Mouse (Mus musculus): ENCODE results near the gene Fhod1. TPM values are rescaled to one million over a fixed set of nuclear protein-coding genes. Genes with fewer than 3 reads are reported as not detected.

Gene Fhod1
- total RNA-seq (2021) = 1 to 10 TPM; 6.5 to 9.6 TPM

GRCm38 (mm10) chr8:105347428-105348221 is at the start of gene Fhod1:
TSS of gene Fhod1 (minus strand) at chr8:105347953.
- intact Hi-C loops (cut with DNase I) = loop anchor here (2.0 kb wide), 1 partner anchor 21 kb away; the partner anchor contains the start of genes Lrrc29 and Tmem208
- peak; percentile 89 to 91 for DNase-seq

GRCm38 (mm10) chr8:105393915-105394314 is 46.2 kb upstream of the Fhod1 start:
- intact Hi-C loops (cut with DNase I) = no loop called here
- no peak for DNase-seq

GRCm38 (mm10) chr8:105393089-105393787 is 45.5 kb upstream of the Fhod1 start:
- intact Hi-C loops (cut with DNase I) = no loop called here
- no peak for DNase-seq

GRCm38 (mm10) chr8:105389096-105389495 is 41.3 kb upstream of the Fhod1 start:
- intact Hi-C loops (cut with DNase I) = no loop called here
- DNase-seq = peak; percentile 39 to 41

GRCm38 (mm10) chr8:105387151-105387550 is 39.4 kb upstream of the Fhod1 start:
- intact Hi-C loops (cut with DNase I) = no loop called here
- no peak for DNase-seq

- DNase-seq = no peak
- intact Hi-C loops (cut with DNase I) = no loop called here
These were observed 36.3 kb upstream of the Fhod1 start for GRCm38 (mm10) chr8:105384070-105384469.

GRCm38 (mm10) chr8:105380308-105380707 is 32.6 kb upstream of the Fhod1 start:
- DNase-seq = no peak
- intact Hi-C loops (cut with DNase I) = no loop called here

- intact Hi-C loops (cut with DNase I) = no loop called here
- DNase-seq = peak; percentile 34 to 48
These were observed 30.9 kb upstream of the Fhod1 start for GRCm38 (mm10) chr8:105378673-105379072.

GRCm38 (mm10) chr8:105374513-105374966 is 26.8 kb upstream of the Fhod1 start:
- intact Hi-C loops (cut with DNase I) = no loop called here
- peak in 1 of 2 experiments; percentile 46 for DNase-seq

- intact Hi-C loops (cut with DNase I) = no loop called here
- DNase-seq = no peak
These were observed 25.3 kb upstream of the Fhod1 start, which contains the start of gene Plekhg4 for GRCm38 (mm10) chr8:105373032-105373431. TSS of gene Plekhg4 (plus strand) at chr8:105373274.

GRCm38 (mm10) chr8:105372473-105372872 is 24.7 kb upstream of the Fhod1 start:
- intact Hi-C loops (cut with DNase I) = no loop called here

GRCm38 (mm10) chr8:105367107-105367506 is 19.4 kb upstream of the Fhod1 start:
- intact Hi-C loops (cut with DNase I) = no loop called here
- DNase-seq = no peak

More at GRCm38 (mm10) chr8:105372473-105372872, 24.7 kb upstream of the Fhod1 start:
- no peak for DNase-seq

- peak; percentile 25 to 45 for DNase-seq
These were observed 14.3 kb upstream of the Fhod1 start for GRCm38 (mm10) chr8:105361751-105362702.

GRCm38 (mm10) chr8:105359646-105360045 is 11.9 kb upstream of the Fhod1 start:
- DNase-seq = no peak
- intact Hi-C loops (cut with DNase I) = loop anchor here (2.0 to 5.0 kb wide), 3 partner anchors 37 to 193 kb away; no protein-coding TSS in a partner anchor

More at GRCm38 (mm10) chr8:105361751-105362702, 14.3 kb upstream of the Fhod1 start:
- intact Hi-C loops (cut with DNase I) = no loop called here

GRCm38 (mm10) chr8:105359208-105359607 is 11.5 kb upstream of the Fhod1 start:
- intact Hi-C loops (cut with DNase I) = loop anchor here (2.0 to 5.0 kb wide), 3 partner anchors 38 to 193 kb away; no protein-coding TSS in a partner anchor
- DNase-seq = no peak

- DNase-seq = no peak
- intact Hi-C loops (cut with DNase I) = loop anchor here (5.0 kb wide), 1 partner anchor 196 kb away; no protein-coding TSS in a partner anchor
These were observed 8.9 kb upstream of the Fhod1 start for GRCm38 (mm10) chr8:105356681-105357080.

GRCm38 (mm10) chr8:105355179-105356024 is 7.6 kb upstream of the Fhod1 start:
- peak in 1 of 2 experiments; percentile 42 for DNase-seq

GRCm38 (mm10) chr8:105354549-105354948 is 6.8 kb upstream of the Fhod1 start:
- no peak for DNase-seq
- intact Hi-C loops (cut with DNase I) = no loop called here

More at GRCm38 (mm10) chr8:105355179-105356024, 7.6 kb upstream of the Fhod1 start:
- intact Hi-C loops (cut with DNase I) = loop anchor here (5.0 kb wide), 1 partner anchor 197 kb away; no protein-coding TSS in a partner anchor

- intact Hi-C loops (cut with DNase I) = no loop called here
- DNase-seq = no peak
These were observed 5.9 kb upstream of the Fhod1 start for GRCm38 (mm10) chr8:105353583-105354135.

All from heart, postnatal 36 days (tissue).